Mouse (Mus musculus): ENCODE data around the gene Adm2.

DNA sequence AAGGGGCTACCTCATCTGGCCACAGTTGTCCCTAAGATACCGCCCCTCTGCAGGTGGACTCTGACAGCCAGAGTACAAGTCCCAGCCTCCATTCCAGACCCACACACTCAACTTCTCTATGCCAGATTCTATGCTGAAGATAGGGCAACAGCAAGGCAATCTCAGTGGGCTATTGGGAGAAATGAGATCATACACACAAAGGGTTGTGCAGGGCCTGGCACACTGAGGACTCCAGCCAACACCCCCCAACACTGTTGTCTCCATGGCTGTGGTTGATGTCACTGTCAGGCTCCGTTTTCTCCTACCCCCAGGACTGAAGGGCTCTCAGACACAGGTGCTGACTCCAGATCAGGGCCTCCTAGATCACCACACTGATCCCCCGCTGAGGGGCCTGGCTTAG is 8.4 kb upstream of the Adm2 start:
- TF ChIP-seq CTCF (conservative IDR thresholded peaks at IDR 0.05 in 1 of 2, IDR thresholded peaks at IDR 0.05 in 1 of 2; ENCODE audit: low read depth in 2 of 2, low read length in 2 of 2) (no peak), HCFC1 (IDR thresholded peaks at IDR 0.05; ENCODE audit: low read depth, low read length) (no peak), MAZ (IDR thresholded peaks at IDR 0.05; ENCODE audit: low read depth, low read length) (no peak), POLR2A (IDR thresholded peaks at IDR 0.05; ENCODE audit: low read depth, low read length) (no peak), ZC3H11A (IDR thresholded peaks at IDR 0.05; ENCODE audit: low read depth, low read length) (no peak), RCOR1 (conservative IDR thresholded peaks at IDR 0.05; ENCODE audit: low read depth, low read length) (no peak), USF1 (IDR thresholded peaks at IDR 0.05; ENCODE audit: low read depth, low read length) (no peak), MEF2A (IDR thresholded peaks at IDR 0.05; ENCODE audit: borderline replicate concordance, low read depth, low read length) (no peak), ELF1 (IDR thresholded peaks at IDR 0.05; ENCODE audit: low read depth, low read length) (no peak), MAFK (IDR thresholded peaks at IDR 0.05; ENCODE audit: insufficient replicate concordance, low read length) (no peak), UBTF (IDR thresholded peaks at IDR 0.05; ENCODE audit: low read depth, low read length) (no peak), USF2 (conservative IDR thresholded peaks at IDR 0.05; ENCODE audit: low read depth, low read length) (no peak), SMC3 (IDR thresholded peaks at IDR 0.05; ENCODE audit: low read depth, low read length) (no peak), CHD2 (IDR thresholded peaks at IDR 0.05; ENCODE audit: low read length) (no peak)
